Mouse (Mus musculus) retina, adult 2 months (tissue): ENCODE results near the gene Tgfbi.
A peak's percentile ranks its signal among the peaks of the same experiment; 100 is the strongest.

ENCODE experiments used
- DNase-seq: peaks from one replicate; pipeline ENCODE4 v3.0.0-alpha.2; 2012; ENCODE audit warnings: low read depth, low spot score

Tgfbi gene

DNA sequence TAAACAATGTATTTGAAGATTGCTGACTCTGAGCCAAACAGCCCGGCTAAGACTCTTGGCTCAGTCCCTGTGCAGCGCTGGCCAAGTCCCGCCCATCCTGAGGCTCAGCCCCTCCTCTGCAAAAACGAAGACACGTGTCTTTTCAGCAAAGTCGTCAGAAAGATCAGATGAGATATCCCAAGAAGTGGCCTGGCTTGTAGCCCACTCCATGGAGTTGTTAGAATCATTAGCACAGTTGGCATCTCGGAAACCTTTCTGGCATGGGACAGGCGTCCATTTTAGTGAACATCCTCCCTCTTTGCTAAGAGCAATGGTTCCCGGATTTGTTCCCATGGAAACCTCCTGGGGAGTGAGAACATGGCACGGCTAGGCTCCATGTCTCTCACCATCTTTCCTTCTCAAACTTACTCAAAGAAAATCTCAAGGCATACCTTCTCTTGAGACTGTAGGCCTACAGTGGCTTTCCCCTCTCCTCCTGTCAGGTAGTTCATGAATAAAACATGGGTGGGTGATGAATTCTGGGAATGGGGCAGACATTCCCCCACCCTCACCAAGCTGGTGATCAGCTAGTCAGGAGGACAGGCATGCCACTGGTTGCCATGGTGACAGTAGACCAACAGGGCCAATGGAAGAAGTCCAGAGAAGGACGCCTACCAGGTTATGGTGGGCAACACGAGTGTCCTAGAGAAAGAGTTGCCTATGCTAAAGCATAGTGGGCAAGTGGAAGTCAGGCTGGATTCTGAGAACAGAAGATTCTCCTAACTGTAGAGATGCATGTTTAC, 11.3 kb upstream of the Tgfbi start:
- no peak for DNase-seq

DNA sequence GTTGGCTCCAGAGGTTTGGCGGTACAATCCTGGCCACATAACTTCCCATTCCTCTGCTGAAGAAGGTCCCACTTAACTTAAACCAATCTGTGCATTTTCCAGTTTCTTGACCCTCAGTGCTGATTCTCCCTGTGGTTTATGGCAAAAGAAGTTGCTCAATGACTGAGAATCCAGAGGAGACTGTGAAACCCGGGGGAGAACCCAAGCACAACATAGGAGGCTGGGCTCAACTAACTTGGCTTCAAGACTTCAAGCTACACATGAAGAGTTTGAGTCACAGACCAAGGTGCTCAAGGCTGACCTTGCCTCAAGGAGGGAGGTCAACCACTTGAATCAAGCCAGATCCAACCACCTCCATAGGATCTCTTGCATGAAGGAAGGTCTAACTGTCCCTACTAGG, 9.8 kb upstream of the Tgfbi start:
- no peak for DNase-seq

DNA sequence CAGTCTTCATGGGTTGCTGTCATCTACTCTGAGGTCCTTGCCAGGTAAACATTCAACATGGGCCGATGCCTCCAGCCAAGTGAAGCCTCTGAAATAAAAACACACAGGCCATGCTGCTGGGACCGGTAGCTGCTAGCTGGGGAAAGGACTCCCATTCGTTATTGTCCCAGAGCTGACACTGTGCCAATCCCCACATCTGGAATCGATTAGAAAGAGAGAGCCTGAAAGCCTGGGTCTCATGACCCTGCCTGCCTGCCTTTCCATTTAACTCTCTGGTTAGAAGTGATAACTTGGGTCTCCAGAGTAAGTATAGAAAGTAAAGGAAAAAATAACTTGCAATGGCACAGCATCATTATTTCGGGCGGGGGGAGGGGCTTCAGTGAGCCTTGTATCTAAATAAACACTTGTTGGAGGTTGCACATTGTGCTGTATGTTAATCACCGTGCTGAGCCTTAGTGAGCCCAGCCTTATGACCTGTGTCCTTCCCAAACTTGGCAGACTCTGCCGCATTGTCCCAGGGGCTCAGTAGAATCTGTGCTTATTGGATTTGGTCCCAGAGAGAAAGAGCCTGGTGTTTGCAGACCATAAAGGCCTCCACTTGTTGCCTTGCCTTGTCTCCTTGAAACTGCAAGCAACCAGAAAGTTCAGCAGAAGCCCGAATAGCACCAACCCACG, 9.0 kb upstream of the Tgfbi start:
- DNase-seq, result no peak

DNA sequence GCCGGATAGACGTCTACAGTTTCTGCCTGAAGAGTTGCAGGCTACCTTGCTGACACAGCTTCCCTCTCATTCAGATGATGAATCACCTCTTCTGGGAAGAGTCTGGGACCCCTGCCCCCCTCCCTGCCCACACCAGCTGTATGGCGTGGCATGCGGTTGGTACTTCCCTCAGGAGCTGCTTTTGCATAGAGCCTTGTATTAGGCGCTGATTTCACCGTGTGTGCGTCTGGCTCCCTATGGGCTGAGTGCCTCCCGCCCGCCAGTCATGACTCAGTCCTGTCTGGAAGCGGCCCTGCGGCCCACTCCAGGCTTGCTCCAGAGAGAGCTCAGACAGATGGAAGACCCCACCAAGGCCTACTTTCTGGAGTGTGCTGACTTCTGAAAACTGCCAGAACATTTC, 8.1 kb upstream of the Tgfbi start:
- no peak for DNase-seq

DNA sequence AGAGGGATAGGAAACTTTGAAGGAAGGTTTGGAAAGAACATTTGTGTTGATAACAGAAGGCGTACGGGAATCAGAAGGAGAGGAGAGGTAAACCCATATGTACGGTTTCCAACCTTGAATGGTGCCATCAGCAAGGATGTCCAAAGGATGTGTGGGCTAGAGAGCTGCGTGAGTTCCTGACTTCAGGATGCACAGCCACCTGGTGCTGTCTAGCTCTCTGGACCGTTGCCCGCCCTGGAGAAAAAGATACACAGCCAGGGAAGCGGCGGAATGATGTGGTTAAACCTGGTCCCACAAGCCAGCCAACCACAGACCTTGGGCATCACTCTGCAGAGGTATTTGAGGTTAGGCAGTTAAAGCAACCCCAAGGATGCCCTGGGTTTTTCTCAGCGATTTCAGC, 3.8 kb upstream of the Tgfbi start:
- DNase-seq, result no peak

DNA sequence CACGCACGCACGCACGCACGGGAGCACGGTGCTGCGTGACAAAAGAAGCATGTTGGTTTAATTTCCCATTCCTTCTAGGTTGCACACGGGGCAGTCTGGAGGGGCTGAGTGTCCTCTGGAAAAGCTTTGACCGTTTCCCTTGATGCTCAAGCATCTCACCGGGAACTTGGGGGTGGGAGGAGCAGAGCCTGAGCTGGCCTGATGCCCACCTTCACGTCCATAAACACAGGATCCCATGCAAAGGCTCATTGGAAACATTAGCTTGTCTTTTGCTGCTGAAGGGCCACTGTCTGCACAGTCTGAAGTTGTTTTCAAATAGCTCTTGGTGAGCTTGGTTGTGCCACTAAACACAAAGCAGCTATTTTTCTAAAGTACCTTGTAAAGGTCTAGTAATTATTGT, 2.6 kb upstream of the Tgfbi start:
- no peak for DNase-seq

DNA sequence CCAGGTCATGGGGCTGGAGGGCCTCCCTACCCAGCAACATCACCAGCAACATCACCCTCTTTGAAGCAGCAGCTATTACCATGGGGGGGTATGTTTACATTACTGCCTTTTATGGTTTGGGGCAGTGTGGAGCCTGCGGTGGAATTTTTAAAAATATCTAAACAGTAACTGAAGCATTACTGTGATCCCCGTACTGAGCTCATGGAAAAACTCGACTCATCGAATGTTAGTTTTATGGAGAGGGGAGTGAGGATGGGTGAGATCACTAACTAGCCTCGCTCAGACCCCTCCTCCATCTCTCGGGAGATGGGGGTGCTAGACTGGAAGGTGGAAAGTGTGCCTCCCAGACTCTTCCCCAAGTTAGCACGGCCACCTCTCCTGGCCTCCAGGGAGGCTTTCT, 2.1 kb upstream of the Tgfbi start:
- no peak for DNase-seq

DNA sequence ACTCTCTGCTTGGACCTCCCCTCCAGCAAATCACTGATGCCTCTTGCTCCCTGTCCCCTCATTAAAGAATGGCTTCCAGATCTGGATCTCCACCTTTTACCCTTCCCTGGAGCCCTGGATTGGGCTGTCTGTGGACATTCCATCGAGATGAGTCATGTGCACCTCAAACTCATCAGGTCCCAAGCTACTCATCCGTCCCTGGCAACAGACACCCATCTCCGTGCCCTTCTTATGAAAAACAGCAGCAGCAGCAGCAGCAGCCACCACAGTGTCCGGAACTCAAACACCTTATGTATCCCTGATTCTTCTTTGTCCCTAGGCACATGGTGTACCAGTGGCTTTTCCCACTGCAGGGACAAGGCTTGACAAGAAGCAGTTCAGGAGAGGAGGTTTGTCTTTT, 1.5 kb upstream of the Tgfbi start:
- DNase-seq, result no peak

DNA sequence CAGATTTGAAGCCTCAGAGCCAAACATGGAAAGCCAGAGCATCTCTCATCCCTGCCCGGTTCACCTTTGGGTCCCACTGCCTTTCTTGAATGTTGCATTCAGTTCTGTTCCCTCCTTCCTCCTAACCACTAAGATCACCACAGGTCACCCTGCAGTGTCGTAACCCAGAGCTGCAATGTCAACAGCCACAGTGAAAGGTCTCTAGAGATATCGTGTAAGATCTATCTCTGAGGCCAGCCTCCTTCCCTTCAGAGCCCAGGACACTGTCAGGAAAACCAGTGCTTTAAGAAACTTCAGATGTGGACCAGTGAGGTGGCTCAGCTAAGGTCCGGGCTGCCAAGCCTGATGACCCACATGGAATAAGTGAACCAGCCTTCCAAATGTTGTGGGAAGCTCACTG, 1.8 kb downstream of the Tgfbi start:
- no peak for DNase-seq

DNA sequence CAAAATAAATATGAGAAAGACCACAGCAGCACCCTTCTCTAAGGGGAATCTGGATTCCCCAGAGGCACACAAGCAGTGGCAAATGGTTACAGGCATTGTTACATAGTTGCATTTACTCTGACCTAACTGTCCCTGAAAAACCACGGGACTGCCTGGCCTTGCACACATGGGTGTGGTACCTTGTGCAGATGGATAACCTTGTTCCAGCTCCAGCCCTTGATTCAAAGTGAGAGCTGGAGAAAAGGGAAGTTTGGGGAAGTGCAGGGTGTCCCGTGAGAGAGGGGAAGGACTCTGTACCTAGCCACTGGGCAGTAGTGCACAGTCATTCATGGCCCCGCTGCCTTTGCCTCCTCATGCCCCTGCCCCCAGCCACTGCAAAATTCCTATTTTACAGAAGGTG, 2.4 kb downstream of the Tgfbi start:
- no peak for DNase-seq

DNA sequence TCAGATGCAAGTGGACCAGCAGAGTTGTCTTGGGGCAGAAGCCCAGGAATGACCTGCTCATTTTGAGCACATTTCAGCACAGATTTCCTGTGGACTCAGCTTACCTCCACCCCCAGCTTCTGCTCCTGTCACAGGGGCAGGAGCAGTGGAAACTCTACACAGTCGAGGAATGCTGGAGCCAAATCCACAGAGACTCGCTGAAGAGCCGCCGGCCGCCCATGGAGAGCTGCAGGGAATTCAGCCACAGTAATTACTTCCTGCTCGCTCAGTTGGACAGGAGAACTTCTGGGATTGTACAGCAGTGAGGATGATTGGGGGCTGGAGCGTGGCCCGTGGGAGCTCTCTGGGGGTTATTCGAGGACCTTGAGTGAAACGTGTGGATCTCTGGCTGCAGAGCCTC, 3.0 kb downstream of the Tgfbi start:
- no peak for DNase-seq

DNA sequence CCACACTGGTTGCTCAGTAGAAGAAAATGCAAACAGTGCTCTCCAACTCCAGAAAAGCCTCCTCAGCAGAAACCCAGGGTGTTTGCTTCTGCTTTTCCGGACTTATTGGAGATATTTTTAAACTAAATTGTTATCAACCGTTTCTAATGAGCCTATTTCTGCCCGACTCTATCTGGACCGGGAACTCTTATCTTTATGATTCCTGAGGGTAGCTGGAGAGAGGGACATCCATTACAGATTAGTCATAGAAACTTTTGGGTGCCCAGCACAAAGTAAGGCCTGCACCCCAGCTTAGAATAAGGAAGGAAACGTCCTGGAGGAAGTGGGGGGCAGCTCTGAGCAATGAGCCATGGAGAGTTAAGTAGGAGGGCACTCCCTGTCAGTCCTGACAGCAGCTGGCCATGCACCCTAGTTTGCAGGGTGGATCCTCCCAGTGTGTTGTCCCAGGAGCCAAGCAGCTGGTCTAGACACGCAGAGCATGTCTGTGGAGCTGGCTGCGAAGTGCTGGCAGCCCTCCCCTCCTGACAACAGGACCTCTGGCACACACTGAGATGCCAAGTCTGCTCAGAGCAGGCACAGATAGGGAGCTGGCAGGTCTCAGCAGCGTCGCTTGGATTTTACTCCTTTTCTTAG, 4.2 kb downstream of the Tgfbi start:
- DNase-seq, result no peak

DNA sequence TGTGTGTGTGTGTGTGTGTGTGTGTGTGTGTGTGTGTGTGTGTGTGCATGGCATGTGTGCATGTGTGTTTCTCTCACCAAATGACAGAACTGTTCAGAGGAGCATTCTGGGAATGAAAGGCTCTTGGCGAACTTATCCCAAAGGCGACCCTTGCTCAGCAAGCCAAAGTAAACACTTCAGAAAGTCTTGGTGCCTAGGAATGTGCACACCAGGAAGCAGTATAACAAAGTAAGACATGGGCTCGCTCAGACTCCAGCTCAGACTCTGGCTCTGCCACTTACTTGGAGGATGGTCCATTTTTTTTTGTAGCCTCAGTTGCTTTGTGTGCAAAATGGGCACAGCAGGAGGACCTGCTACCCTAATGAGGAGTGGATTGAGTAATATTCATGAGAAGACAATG, 5.4 kb downstream of the Tgfbi start:
- no peak for DNase-seq

DNA sequence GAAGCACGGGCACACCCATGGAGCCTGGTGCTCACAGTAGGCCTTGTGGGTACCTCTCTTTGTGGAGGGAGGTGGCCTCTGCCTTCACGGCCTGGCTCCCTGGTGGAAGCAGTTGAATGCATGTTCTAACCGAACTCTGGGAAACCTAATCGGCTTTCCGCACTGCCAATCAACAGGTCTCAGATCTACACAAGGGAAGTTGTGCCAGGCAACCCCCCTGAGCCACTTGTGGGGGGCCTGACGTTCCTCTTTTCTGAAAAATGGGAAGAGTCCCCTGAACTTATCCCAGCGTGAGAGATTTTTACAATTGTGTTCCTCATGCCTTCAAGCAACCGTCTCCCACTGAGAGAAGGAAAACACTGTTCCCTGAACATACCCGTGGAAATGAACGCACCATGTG, 5.9 kb downstream of the Tgfbi start:
- no peak for DNase-seq

DNA sequence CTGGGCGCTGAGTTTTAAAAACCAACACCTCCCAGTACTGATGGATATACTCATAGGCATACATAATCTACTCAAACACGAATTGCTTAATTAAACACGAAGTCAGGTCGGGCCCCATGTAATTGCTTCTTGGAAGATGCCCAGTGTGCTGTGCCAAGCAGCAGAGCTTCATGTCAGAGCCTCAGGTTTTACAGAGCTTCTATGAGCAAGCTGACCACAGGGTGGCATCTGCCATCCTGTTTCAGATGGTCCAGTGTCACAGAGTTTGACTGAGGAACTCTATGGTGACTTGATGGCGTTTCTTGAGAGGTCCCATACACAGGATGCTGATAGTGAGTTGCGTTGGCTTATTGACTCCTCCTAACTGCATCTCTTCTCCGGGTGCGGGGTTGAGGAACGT, 6.5 kb downstream of the Tgfbi start:
- peak; percentile 6 for DNase-seq

DNA sequence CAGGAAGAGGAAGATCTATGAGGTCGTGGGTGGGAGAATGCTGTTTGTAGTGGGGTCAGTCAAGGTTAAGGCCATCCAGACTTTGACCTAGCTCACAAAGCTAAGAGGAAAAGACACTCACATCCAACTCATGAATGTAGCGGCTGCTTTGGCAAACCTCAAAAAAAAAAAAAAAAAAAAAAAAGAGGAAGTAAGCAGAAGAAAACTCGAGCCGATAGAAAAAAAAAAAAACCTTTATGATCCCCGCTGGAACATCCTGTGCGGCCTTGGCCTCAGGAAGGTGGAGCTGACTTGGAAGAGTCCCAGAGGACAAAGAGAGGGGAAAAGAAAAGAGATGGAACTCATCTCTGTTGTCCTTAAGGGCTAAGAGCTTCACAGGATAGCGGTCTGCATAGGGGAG, 7.1 kb downstream of the Tgfbi start:
- no peak for DNase-seq

DNA sequence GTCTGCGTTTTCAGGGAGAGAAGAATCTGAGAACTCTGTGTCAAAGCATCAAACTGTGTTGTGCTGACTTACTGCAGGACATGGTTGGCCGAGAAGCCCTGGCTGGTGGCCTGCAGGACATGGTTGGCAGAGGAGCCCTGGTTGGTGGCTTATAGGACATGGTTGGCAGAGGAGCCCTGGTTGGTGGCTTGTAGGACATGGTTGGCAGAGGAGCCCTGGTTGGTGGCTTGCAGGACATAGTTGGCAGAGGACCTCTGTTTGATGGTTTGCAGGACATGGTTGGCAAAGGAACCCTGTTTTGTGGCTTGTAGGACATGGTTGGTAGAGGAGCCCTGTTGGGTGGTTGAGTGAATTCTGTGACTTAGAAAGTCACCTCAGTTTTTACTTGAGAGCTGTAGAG, 7.9 kb downstream of the Tgfbi start:
- DNase-seq, result no peak

DNA sequence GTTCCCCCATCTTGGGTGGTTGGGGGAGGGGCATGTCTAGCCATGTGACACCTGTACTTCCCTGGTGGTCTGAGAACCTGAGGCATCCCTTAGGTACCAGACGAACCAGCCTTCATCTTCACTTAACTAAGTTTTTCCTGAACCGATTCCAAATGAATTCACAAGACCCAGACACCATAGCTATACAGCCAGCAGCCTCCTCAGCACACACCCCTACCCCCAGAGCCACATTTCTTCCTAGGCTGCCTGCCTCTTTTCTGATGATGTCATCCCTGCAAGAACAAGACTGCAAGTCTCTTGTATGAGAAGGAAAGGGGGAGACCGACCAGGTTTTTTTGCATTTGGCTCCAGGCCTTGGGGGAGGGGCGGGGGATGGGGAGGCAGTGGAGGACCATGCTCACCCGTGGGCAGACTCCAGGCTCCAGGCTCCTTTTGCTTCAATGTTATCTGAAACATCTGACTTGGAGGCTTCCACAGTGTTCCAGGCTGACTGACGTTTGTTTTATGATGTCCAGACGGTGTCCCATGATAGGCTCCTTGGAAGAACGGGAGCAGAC, 13.0 kb downstream of the Tgfbi start:
- no peak for DNase-seq

DNA sequence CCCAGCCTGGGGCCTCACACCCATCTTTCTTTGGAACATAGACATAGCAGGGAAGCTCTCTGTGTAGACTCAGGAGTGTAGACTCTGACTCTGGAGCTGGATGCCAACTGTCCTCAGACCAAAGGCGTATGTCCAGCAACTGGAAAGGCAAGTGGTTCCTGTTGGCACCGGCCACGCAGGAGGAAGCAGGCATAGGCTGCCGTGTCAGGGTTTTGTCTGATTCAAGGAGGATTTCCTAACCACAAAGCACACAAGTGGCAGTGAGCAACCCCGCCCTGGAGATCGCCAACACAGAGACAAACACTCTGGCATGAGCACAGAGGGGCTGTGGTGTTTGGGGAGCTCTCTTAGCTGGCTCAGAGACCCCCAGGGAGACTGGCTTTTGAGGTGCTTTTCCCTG, 17.2 kb downstream of the Tgfbi start:
- no peak for DNase-seq

DNA sequence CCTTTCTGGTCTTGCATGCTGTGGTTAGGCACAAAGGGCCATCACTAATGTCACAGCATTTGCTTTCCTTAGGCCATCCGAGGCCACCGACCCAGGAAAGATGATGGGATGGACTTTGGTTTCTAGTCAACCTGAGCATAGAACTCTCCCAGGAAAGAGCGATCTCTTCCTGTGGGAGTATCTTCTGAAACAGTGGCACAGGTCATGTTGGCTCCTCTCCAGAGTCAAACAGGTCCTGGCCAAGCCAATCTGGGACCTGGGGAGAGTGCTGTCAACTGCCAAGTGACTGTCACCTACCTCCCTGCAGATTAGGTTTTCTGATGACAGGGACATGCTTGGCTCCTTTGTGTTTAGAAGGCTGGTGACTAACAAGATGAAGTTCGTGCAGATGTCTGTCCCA, 20.8 kb downstream of the Tgfbi start:
- no peak for DNase-seq

DNA sequence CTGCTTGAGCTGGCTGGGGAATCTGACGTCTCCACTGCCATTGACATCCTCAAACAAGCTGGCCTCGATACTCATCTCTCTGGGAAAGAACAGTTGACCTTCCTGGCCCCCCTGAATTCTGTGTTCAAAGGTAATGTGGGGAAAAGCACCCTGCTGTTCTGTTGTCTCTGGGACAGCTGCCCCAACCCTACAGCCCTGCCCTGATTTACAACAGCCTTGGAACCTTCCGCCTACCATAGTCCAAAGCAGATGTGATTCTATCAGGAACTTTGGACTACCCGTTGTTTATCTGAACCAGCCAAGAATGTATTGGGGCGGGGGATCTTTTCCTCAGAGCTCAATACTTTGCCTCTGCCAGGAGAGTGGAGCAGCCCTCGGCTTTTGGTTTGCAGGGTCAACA, 21.2 kb downstream of the Tgfbi start:
- DNase-seq, result no peak

DNA sequence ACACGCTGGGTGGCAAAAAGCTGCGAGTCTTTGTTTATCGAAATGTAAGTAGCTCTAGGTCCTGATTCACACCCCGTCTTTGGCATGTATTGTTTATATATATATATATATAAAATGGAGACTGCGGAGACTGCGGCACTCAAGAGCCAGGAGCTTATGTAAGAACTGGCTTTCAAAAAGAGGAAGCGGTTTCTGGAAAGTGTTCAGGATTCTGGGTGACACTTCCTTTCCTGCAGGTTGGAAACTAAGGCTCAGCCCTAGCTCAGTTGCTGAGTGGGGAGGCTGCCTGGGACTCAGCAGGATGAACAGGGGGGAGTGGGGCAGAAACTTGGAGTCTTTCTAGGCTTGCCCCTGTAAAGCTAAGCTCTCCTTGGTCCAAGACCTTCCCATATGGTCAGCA, 22.0 kb downstream of the Tgfbi start:
- DNase-seq, result no peak

DNA sequence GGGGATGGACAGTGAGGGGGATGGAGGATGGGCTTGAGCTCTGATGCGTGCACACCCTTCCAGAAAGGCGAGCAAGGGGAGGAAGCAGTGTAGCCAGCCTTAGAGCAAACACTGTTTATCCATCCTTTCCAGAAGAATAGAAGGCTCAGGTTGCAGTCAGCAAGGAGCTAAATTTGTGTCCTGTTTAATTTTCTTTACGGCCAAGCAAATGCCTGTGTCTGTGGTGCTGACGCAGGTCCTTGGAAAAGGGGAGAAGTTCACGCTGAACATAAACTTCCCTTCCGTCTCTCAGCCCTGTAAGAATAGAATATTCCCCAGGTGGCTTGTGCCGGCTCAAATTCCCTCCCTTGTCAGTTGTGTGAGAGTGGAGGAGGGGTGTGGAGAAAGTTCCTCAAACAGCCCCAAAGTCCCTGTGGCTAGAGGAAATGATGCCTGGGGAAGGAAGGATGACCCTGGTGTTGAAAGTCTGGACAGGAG, 24.9 kb downstream of the Tgfbi start:
- DNase-seq, result no peak
